Mouse (Mus musculus): Measurements from ENCODE around the gene Tmem189.

The Tmem189 gene

DNA sequence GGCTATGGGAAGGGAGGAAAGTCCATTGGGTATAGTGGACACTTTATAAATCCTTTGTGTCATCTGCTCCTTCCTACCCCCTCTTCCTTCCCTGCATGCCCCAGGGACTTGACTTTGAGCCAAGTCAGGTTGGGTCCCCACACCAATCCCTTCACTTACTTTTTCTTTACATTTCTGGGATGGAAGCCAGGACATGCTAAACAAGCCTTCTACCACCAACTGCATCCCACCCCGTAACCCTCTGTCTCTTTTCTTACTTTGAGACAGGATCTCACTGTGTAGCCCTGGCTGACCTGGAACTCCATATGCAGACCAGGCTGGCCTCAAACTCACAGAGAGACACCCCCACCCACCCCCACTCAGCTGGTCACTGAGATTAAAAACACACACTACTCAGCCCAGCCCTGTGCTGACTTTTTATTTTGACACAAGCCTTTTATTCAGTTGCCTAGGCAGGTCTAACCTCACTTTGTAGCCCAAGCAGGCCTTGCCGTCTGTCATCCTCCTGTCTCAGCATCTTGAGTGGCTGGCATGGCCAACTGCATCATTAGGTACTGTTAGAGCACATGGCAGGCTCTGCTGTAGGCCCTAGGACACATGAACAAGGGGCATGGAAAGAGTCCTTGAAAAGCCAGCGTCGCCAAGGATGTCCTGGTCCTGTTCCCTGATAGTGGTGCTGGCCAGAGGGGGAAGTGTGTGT, 95.9 kb downstream of the Tmem189 start:
- no peak for DNase-seq (ENCODE audit: low spot score in 2 of 2)
